Mouse (Mus musculus) 416B (cell line): Measurements from ENCODE around the gene Tctn3.

Experiments
- DNase-seq: peaks from one replicate; pipeline ENCODE4 v3.0.0; 2011; ENCODE audit warnings: low read depth

The Tctn3 gene

GRCm38 (mm10) chr19:40611830-40612506 lies at the start of gene Tctn3, which contains the start of gene Entpd1:
Gene Tctn3 (minus strand): TSS chr19:40612233.
Gene Entpd1 (plus strand): TSS chr19:40612366.
- peak; percentile 98 for DNase-seq

GRCm38 (mm10) chr19:40661108-40661507 lies 49.1 kb upstream of the Tctn3 start:
- no peak for DNase-seq

- DNase-seq: no peak
Observed at GRCm38 (mm10) chr19:40660510-40660909, 48.5 kb upstream of the Tctn3 start.

- peak; percentile 34 for DNase-seq
Observed at GRCm38 (mm10) chr19:40659651-40660478, 47.8 kb upstream of the Tctn3 start.

GRCm38 (mm10) chr19:40658935-40659334 lies 46.9 kb upstream of the Tctn3 start:
- no peak for DNase-seq

- DNase-seq: no peak
Observed at GRCm38 (mm10) chr19:40658281-40658680, 46.2 kb upstream of the Tctn3 start.

- no peak for DNase-seq
Observed at GRCm38 (mm10) chr19:40656207-40656606, 44.2 kb upstream of the Tctn3 start.

GRCm38 (mm10) chr19:40650090-40650489 lies 38.1 kb upstream of the Tctn3 start:
- DNase-seq: peak; percentile 53

- DNase-seq: peak; percentile 66
Observed at GRCm38 (mm10) chr19:40647319-40648158, 35.5 kb upstream of the Tctn3 start.

- no peak for DNase-seq
Observed at GRCm38 (mm10) chr19:40646379-40646778, 34.3 kb upstream of the Tctn3 start.

GRCm38 (mm10) chr19:40643846-40644245 lies 31.8 kb upstream of the Tctn3 start:
- no peak for DNase-seq

- DNase-seq: no peak
Observed at GRCm38 (mm10) chr19:40640799-40641198, 28.8 kb upstream of the Tctn3 start.

- peak; percentile 38 for DNase-seq
Observed at GRCm38 (mm10) chr19:40639729-40640304, 27.8 kb upstream of the Tctn3 start.

- no peak for DNase-seq
Observed at GRCm38 (mm10) chr19:40638582-40638981, 26.5 kb upstream of the Tctn3 start.

GRCm38 (mm10) chr19:40637601-40638000 lies 25.6 kb upstream of the Tctn3 start:
- DNase-seq: peak; percentile 25

- DNase-seq: peak; percentile 73
Observed at GRCm38 (mm10) chr19:40637091-40637490, 25.1 kb upstream of the Tctn3 start.

GRCm38 (mm10) chr19:40633144-40633543 lies 21.1 kb upstream of the Tctn3 start:
- peak; percentile 29 for DNase-seq

GRCm38 (mm10) chr19:40632668-40633067 lies 20.6 kb upstream of the Tctn3 start:
- no peak for DNase-seq

GRCm38 (mm10) chr19:40632193-40632592 lies 20.2 kb upstream of the Tctn3 start:
- no peak for DNase-seq

- no peak for DNase-seq
Observed at GRCm38 (mm10) chr19:40630606-40631005, 18.6 kb upstream of the Tctn3 start.

GRCm38 (mm10) chr19:40630096-40630495 lies 18.1 kb upstream of the Tctn3 start:
- DNase-seq: no peak

- DNase-seq: peak; percentile 56
Observed at GRCm38 (mm10) chr19:40628950-40629349, 16.9 kb upstream of the Tctn3 start.
